Mouse (Mus musculus): ENCODE data around the gene Hgd. TPM values are rescaled to one million over a fixed set of nuclear protein-coding genes. Genes with fewer than 3 reads are reported as not detected.

Hgd gene
- total RNA-seq, 2 experiments from 2014 or later: not detected

- DNase-seq: no peak
These were observed 698 bp downstream of the Hgd start for GRCm38 (mm10) chr16:37580651-37581050.

GRCm38 (mm10) chr16:37581901-37582300 lies 1.9 kb downstream of the Hgd start:
- no peak for DNase-seq

- DNase-seq: no peak
These were observed 3.4 kb downstream of the Hgd start for GRCm38 (mm10) chr16:37583306-37583705.

GRCm38 (mm10) chr16:37583801-37584200 lies 3.8 kb downstream of the Hgd start:
- no peak for DNase-seq

GRCm38 (mm10) chr16:37584218-37585035 lies 4.5 kb downstream of the Hgd start:
- peak; percentile 58 to 64 for DNase-seq

- no peak for DNase-seq
These were observed 5.2 kb downstream of the Hgd start for GRCm38 (mm10) chr16:37585129-37585563.

- no peak for DNase-seq
These were observed 11.0 kb downstream of the Hgd start for GRCm38 (mm10) chr16:37590921-37591320.

- DNase-seq: no peak
These were observed 11.6 kb downstream of the Hgd start for GRCm38 (mm10) chr16:37591551-37591950.

- no peak for DNase-seq
These were observed 17.5 kb downstream of the Hgd start for GRCm38 (mm10) chr16:37597412-37597811.

GRCm38 (mm10) chr16:37598463-37598862 lies 18.5 kb downstream of the Hgd start:
- DNase-seq: no peak

- DNase-seq: no peak
These were observed 19.4 kb downstream of the Hgd start for GRCm38 (mm10) chr16:37599326-37599725.

- no peak for DNase-seq
These were observed 23.5 kb downstream of the Hgd start for GRCm38 (mm10) chr16:37603431-37603830.

- no peak for DNase-seq
These were observed 24.3 kb downstream of the Hgd start for GRCm38 (mm10) chr16:37604243-37604642.

- DNase-seq: no peak
These were observed 30.4 kb downstream of the Hgd start for GRCm38 (mm10) chr16:37610333-37610732.

- no peak for DNase-seq
These were observed 31.1 kb downstream of the Hgd start for GRCm38 (mm10) chr16:37611072-37611471.

GRCm38 (mm10) chr16:37612013-37612412 lies 32.1 kb downstream of the Hgd start:
- no peak for DNase-seq

- no peak for DNase-seq
These were observed 34.6 kb downstream of the Hgd start for GRCm38 (mm10) chr16:37614540-37614939.

- no peak for DNase-seq
These were observed 35.5 kb downstream of the Hgd start for GRCm38 (mm10) chr16:37615429-37615828.

GRCm38 (mm10) chr16:37616104-37616503 lies 36.2 kb downstream of the Hgd start:
- no peak for DNase-seq

- DNase-seq: peak; percentile 3 to 14
These were observed 37.7 kb downstream of the Hgd start for GRCm38 (mm10) chr16:37617695-37618094.

- DNase-seq: no peak
These were observed 42.5 kb downstream of the Hgd start for GRCm38 (mm10) chr16:37622403-37622802.

GRCm38 (mm10) chr16:37622919-37623318 lies 43.0 kb downstream of the Hgd start:
- DNase-seq: no peak

GRCm38 (mm10) chr16:37626388-37626949 lies 46.5 kb downstream of the Hgd start:
- DNase-seq: no peak

- no peak for DNase-seq
These were observed 48.4 kb downstream of the Hgd start for GRCm38 (mm10) chr16:37628336-37628735.
